Mouse (Mus musculus) frontal cortex, postnatal 25 days (tissue): Measurements from ENCODE around the gene Bbx.

Source experiments
- DNase-seq, 2 experiments: peaks; one replicate each; pipeline ENCODE4 v3.0.0; 2022; ENCODE audit warnings: low spot score in 2 of 2

The Bbx gene

GRCm38 (mm10) chr16:50432062-50432878 is at the start of gene Bbx:
Gene Bbx (minus strand): TSS chr16:50432390.
- peak; percentile 99 to 100 for DNase-seq

GRCm38 (mm10) chr16:50481892-50482291 is 49.7 kb upstream of the Bbx start:
- DNase-seq, result no peak

- no peak for DNase-seq
Observed at GRCm38 (mm10) chr16:50481341-50481740, 49.2 kb upstream of the Bbx start.

GRCm38 (mm10) chr16:50478695-50479094 is 46.5 kb upstream of the Bbx start:
- no peak for DNase-seq

- no peak for DNase-seq
Observed at GRCm38 (mm10) chr16:50477628-50478027, 45.4 kb upstream of the Bbx start.

GRCm38 (mm10) chr16:50462226-50462870 is 30.2 kb upstream of the Bbx start:
- DNase-seq, result no peak

GRCm38 (mm10) chr16:50459146-50459545 is 27.0 kb upstream of the Bbx start:
- DNase-seq, result no peak

- DNase-seq, result no peak
Observed at GRCm38 (mm10) chr16:50456053-50456452, 23.9 kb upstream of the Bbx start.

- no peak for DNase-seq
Observed at GRCm38 (mm10) chr16:50449086-50449485, 16.9 kb upstream of the Bbx start.

- no peak for DNase-seq
Observed at GRCm38 (mm10) chr16:50445014-50445413, 12.8 kb upstream of the Bbx start.

GRCm38 (mm10) chr16:50438816-50439215 is 6.6 kb upstream of the Bbx start:
- no peak for DNase-seq

- DNase-seq, result no peak
Observed at GRCm38 (mm10) chr16:50437788-50438187, 5.6 kb upstream of the Bbx start.

- no peak for DNase-seq
Observed at GRCm38 (mm10) chr16:50437331-50437730, 5.1 kb upstream of the Bbx start.

- peak in 1 of 2 experiments; percentile 14 for DNase-seq
Observed at GRCm38 (mm10) chr16:50431011-50431981, 894 bp downstream of the Bbx start.

- no peak for DNase-seq
Observed at GRCm38 (mm10) chr16:50430515-50430877, 1.7 kb downstream of the Bbx start.

GRCm38 (mm10) chr16:50429692-50430514 is 2.3 kb downstream of the Bbx start:
- DNase-seq, result peak; percentile 9 to 15

GRCm38 (mm10) chr16:50428871-50429691 is 3.1 kb downstream of the Bbx start:
- DNase-seq, result no peak

GRCm38 (mm10) chr16:50420130-50420529 is 12.1 kb downstream of the Bbx start:
- no peak for DNase-seq

- DNase-seq, result no peak
Observed at GRCm38 (mm10) chr16:50415406-50415805, 16.8 kb downstream of the Bbx start.

- no peak for DNase-seq
Observed at GRCm38 (mm10) chr16:50402851-50403250, 29.3 kb downstream of the Bbx start.
